ENCODE assay signal across 7 mouse cellular contexts in the genomic region with DNA sequence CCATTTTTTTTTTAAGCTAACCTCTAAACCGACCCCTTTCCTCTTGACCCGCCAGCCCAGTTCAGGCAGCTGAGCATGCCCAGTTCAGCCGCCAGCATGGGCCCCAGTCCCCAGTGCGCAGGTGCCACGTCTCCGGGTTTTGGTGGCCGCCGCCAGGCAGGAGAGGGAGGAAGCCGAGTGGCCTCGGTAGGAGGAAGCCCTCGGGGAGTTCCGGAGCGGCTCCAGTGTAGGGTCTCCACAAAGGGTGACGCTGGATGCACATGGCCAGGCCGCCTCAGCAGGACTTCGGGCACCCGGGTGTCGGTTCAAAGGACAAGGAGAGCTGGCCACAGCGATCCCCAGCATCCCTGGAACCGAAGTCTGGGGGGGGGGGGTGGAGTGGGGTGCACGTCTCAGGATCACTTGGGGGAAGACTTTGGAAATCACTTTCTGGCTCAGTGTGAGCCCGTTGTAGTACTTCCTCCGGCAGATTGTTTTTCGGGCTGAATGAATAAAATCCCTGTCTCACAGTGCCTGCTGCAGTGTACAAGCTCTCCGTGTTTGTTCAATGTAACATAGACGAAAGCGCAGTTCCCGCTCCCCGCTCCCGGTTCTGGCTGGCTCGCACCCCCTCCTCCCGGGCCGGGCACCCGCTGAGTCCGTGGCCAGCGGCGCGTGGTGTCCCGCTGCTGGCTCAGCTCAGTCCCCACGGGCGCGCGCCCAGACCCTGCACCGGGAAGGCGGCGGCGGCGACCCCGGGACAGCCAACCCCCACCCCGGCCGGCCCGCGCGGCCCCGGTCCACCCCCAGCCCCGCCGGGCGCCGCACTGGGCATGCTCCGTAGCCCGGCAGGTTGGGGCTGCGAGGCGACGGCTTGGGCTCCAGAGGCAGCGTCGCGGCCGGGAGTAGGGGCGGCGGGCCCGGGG. TPM values are rescaled to one million over a fixed set of nuclear protein-coding genes. Genes with fewer than 3 reads are reported as not detected.
DNase-seq lines count a peak whose midpoint lies in the region; ATAC-seq and TF ChIP-seq lines count a peak whose summit lies in the region.

A gene (plus strand): TSS at position 526 of the 905 bp plus-strand sequence.

- ATAC-seq in embryonic facial prominence, embryonic 15.5 days (ENCODE audit: insufficient number of reproducible peaks, low FRiP score, low TSS enrichment, low read depth) = peak; percentile 84
- peak; percentile 88 for ATAC-seq in limb, embryonic 13.5 days (ENCODE audit: low FRiP score, low read depth)
- ATAC-seq in midbrain, embryonic 14.5 days (ENCODE audit: low FRiP score, low TSS enrichment) = peak; percentile 90

- no peak for TF ChIP-seq CTCF in small intestine, adult 2 months (IDR thresholded peaks at IDR 0.05; ENCODE audit: extremely low read depth, insufficient read length, insufficient replicate concordance, low read depth, low read length)

- H3K4me2 ChIP-seq in embryonic facial prominence, embryonic 15.5 days (replicated peaks) = peak within 1 kb of the TSS; percentile 90
- H3K4me2 ChIP-seq in limb, embryonic 13.5 days (replicated peaks) = peak within 1 kb of the TSS; percentile 84
- peak within 1 kb of the TSS; percentile 66 for H3K4me2 ChIP-seq in midbrain, embryonic 14.5 days (ENCODE audit: low read length)

- H3K9ac ChIP-seq in embryonic facial prominence, embryonic 15.5 days = peak within 1 kb of the TSS; percentile 74
- peak within 1 kb of the TSS; percentile 93 for H3K9ac ChIP-seq in limb, embryonic 13.5 days
- H3K9ac ChIP-seq in midbrain, embryonic 14.5 days (replicated peaks; ENCODE audit: low read length) = peak within 1 kb of the TSS; percentile 97

- no peaks in the 10 kb centered on the region for H3K36me3 ChIP-seq in embryonic facial prominence, embryonic 15.5 days
- no peaks in the 10 kb centered on the region for H3K36me3 ChIP-seq in heart, embryonic 10.5 days
- no peaks in the 10 kb centered on the region for H3K36me3 ChIP-seq in limb, embryonic 13.5 days
- no peaks in the 10 kb centered on the region for H3K36me3 ChIP-seq in midbrain, embryonic 14.5 days (ENCODE audit: control insufficient read depth, insufficient read depth, low read length)
- H3K36me3 ChIP-seq in small intestine, adult 2 months (ENCODE audit: control insufficient read depth, insufficient read depth, low read length) = no peaks in the 10 kb centered on the region

- DNase-seq in brain, adult 2 months (ENCODE audit: low read depth, low spot score) = peak; percentile 93
- DNase-seq in heart, embryonic 10.5 days (ENCODE audit: low spot score) = peak; percentile 94
- DNase-seq in kidney, adult 9 months = peak; percentile 75
- peak; percentile 90 for DNase-seq in midbrain, embryonic 14.5 days

- H3K4me1 ChIP-seq in embryonic facial prominence, embryonic 15.5 days = 0 out of 2 replicates have a peak, but pooled peaks cover 6% of the 10 kb centered on the region
- H3K4me1 ChIP-seq in heart, embryonic 10.5 days = peaks cover 10% of the 10 kb centered on the region
- peaks cover 5% of the 10 kb centered on the region; the same call in 1 of the 2 replicates for H3K4me1 ChIP-seq in limb, embryonic 13.5 days
- H3K4me1 ChIP-seq in midbrain, embryonic 14.5 days (ENCODE audit: control insufficient read depth, insufficient read depth, low read length) = 0 out of 2 replicates have a peak, but pooled peaks cover 8% of the 10 kb centered on the region
- H3K4me1 ChIP-seq in small intestine, adult 2 months (ENCODE audit: control insufficient read depth, insufficient read depth, insufficient read length, low read length) = no peaks in the 10 kb centered on the region

- H3K9me3 ChIP-seq in embryonic facial prominence, embryonic 15.5 days (replicated peaks) = no peaks in the 10 kb centered on the region
- H3K9me3 ChIP-seq in heart, embryonic 10.5 days = no peaks in the 10 kb centered on the region
- no peaks in the 10 kb centered on the region for H3K9me3 ChIP-seq in limb, embryonic 13.5 days
- no peaks in the 10 kb centered on the region for H3K9me3 ChIP-seq in midbrain, embryonic 14.5 days (ENCODE audit: control insufficient read depth, low read length)

- TF ChIP-seq POLR2A in small intestine, adult 2 months (IDR thresholded peaks at IDR 0.05; ENCODE audit: low read depth, low read length) = peak; percentile 48; the same call in 1 of the 2 replicates

- WGBS in embryonic facial prominence, embryonic 15.5 days = under 1% methylated on average over 69 of the region's 71 CpGs
- WGBS in heart, embryonic 10.5 days = 1% methylated on average over 71 of the region's 71 CpGs
- 0% methylated on average over 47 of the region's 71 CpGs for whole genome bisulfite sequencing in limb, embryonic 13.5 days
- under 1% methylated on average over 70 of the region's 71 CpGs for WGBS in midbrain, embryonic 14.5 days
- WGBS in small intestine, adult 2 months = 1% methylated on average over 71 of the region's 71 CpGs

- H3K27ac ChIP-seq in embryonic facial prominence, embryonic 15.5 days (replicated peaks) = peak within 1 kb of the TSS; percentile 93
- H3K27ac ChIP-seq in heart, embryonic 10.5 days = peak within 1 kb of the TSS; percentile 99
- H3K27ac ChIP-seq in limb, embryonic 13.5 days = peak within 1 kb of the TSS; percentile 95
- H3K27ac ChIP-seq in midbrain, embryonic 14.5 days (replicated peaks; ENCODE audit: low read depth, low read length) = peak within 1 kb of the TSS; percentile 99
- peak within 1 kb of the TSS; percentile 46 for H3K27ac ChIP-seq in small intestine, adult 2 months (ENCODE audit: insufficient read depth, low read depth, low read length)

- H3K4me3 ChIP-seq in embryonic facial prominence, embryonic 15.5 days (replicated peaks) = peak within 1 kb of the TSS; percentile 82
- peak within 1 kb of the TSS; percentile 89 for H3K4me3 ChIP-seq in heart, embryonic 10.5 days
- peak within 1 kb of the TSS; percentile 82 for H3K4me3 ChIP-seq in limb, embryonic 13.5 days
- H3K4me3 ChIP-seq in midbrain, embryonic 14.5 days (replicated peaks; ENCODE audit: low read depth, low read length) = peak within 1 kb of the TSS; percentile 76
- peak within 1 kb of the TSS; percentile 65 for H3K4me3 ChIP-seq in small intestine, adult 2 months (ENCODE audit: low read depth, low read length)

- H3K27me3 ChIP-seq in embryonic facial prominence, embryonic 15.5 days = no peaks in the 10 kb centered on the region
- H3K27me3 ChIP-seq in heart, embryonic 10.5 days (ENCODE audit: insufficient read depth, poor library complexity, severe bottlenecking) = no peaks in the 10 kb centered on the region
- no peaks in the 10 kb centered on the region for H3K27me3 ChIP-seq in limb, embryonic 13.5 days
- no peaks in the 10 kb centered on the region for H3K27me3 ChIP-seq in midbrain, embryonic 14.5 days (ENCODE audit: control insufficient read depth, insufficient read depth, low read length)
- H3K27me3 ChIP-seq in small intestine, adult 2 months (ENCODE audit: control insufficient read depth, insufficient read depth, low read length) = peaks cover 7% of the 10 kb centered on the region; the same call in 1 of the 2 replicates

RNA-seq across cellular contexts. Expression of the gene that starts here (rescaled TPM):
- 16.1 and 20.6 TPM in 2 replicates for polyA plus RNA-seq in embryonic facial prominence, embryonic 15.5 days (2015; fragmentation: Nextera tagmentation; extraction: Ambion mirVana)
- 17.8 and 22.4 TPM in 2 replicates for polyA plus RNA-seq in heart, embryonic 10.5 days (2016; fragmentation: Nextera tagmentation; extraction: Ambion mirVana)
- polyA plus RNA-seq in limb, embryonic 13.5 days (2015; fragmentation: Nextera tagmentation; extraction: Ambion mirVana) = 19.1 and 19.9 TPM in 2 replicates
- 51.3 and 52.4 TPM in 2 replicates for polyA plus RNA-seq in midbrain, embryonic 14.5 days (2014; fragmentation: Nextera tagmentation; extraction: Ambion mirVana)
- polyA plus RNA-seq in small intestine, adult 2 months (2012; rRNA removed) = 1.7 and 1.9 TPM in 2 replicates

Comparison
In these comparisons a context has a peak if more than half of its experiments do, and no peak if none do; other contexts are left out.
1. Peak in every context shown above with its lines: DNase-seq, ATAC-seq, H3K4me3 ChIP-seq and H3K27ac ChIP-seq.
2. H3K27ac ChIP-seq: peak in every context shown above with its lines; median percentile 99 in heart, embryonic 10.5 days; 99 in midbrain, embryonic 14.5 days; 95 in limb, embryonic 13.5 days; 93 in embryonic facial prominence, embryonic 15.5 days; 46 in small intestine, adult 2 months.